Mouse (Mus musculus) ES-Bruce4 (cell line): ENCODE measurements around the gene Cep170.

Experiments
- CTCF ChIP-seq: IDR thresholded peaks from one replicate; pipeline ENCODE4 v1.8.1; 2011; ENCODE audit warnings: low read depth, low read length
- POLR2A ChIP-seq: IDR thresholded peaks from one replicate; pipeline ENCODE4 v1.8.1; 2011; ENCODE audit warnings: low read length; ENCODE audit not compliant: insufficient read depth

GRCm38 (mm10) chr1:176699793-176700192 is 114.1 kb downstream of the Cep170 start:
- TF ChIP-seq CTCF, result peak; percentile 32
- no peak for TF ChIP-seq POLR2A
